Mouse (Mus musculus): ENCODE measurements at regions not wholly inside any gene's neighbourhood (a gene's known extent, or its start where the extent isn't known, plus 50 kb on each side); places are given as distances from the start of the nearest gene placed in this dataset.
"Not testable (repeated sequence)": the region's sequence is repeated elsewhere in the genome, so short reads cannot be mapped to it uniquely, and the experiment has no call there.

GRCm38 (mm10) chr12:45476881-45477280 lies 402.4 kb upstream of the Stxbp6 start:
- Histone ChIP-seq H3K4me1 (ENCODE audit: control insufficient read depth, insufficient read depth, low read length) (no peaks in the 10 kb centered on the region), H3K27me3 (replicated peaks; ENCODE audit: control insufficient read depth, insufficient read depth, low read length) (no peaks in the 10 kb centered on the region; the same call in 1 of the 2 replicates), H3K27ac (ENCODE audit: insufficient read depth, low read depth, low read length) (no peak overlapping the region), H3K4me3 (ENCODE audit: insufficient read depth, low read depth, low read length) (no peak overlapping the region), H3K36me3 (ENCODE audit: control insufficient read depth, insufficient read depth, low read length) (no peaks in the 10 kb centered on the region)
- DNase-seq: peak; percentile 3
- TF ChIP-seq POLR2A (IDR thresholded peaks at IDR 0.05; ENCODE audit: low read depth, low read length) (no peak), CTCF (conservative IDR thresholded peaks at IDR 0.05; ENCODE audit: insufficient read depth, insufficient read length, low read depth, low read length) (no peak)

GRCm38 (mm10) chr12:45468093-45468492 lies 393.6 kb upstream of the Stxbp6 start:
- 56% methylated on average over 3 of the region's 3 CpGs for WGBS

GRCm38 (mm10) chr12:45467058-45467457 lies 392.5 kb upstream of the Stxbp6 start:
- no peak overlapping the region for H3K4me3 ChIP-seq (ENCODE audit: insufficient read depth, low read depth, low read length)
- WGBS: 44% methylated on average over 2 of the region's 2 CpGs
- H3K4me1 ChIP-seq (ENCODE audit: control insufficient read depth, insufficient read depth, low read length): no peaks in the 10 kb centered on the region
- DNase-seq: no peak
- no peak overlapping the region for H3K27ac ChIP-seq (ENCODE audit: insufficient read depth, low read depth, low read length)
- no peaks in the 10 kb centered on the region for H3K27me3 ChIP-seq (replicated peaks; ENCODE audit: control insufficient read depth, insufficient read depth, low read length)
- no peaks in the 10 kb centered on the region for H3K36me3 ChIP-seq (ENCODE audit: control insufficient read depth, insufficient read depth, low read length)
- no peak for TF ChIP-seq CTCF (conservative IDR thresholded peaks at IDR 0.05; ENCODE audit: insufficient read depth, insufficient read length, low read depth, low read length)
- no peak for TF ChIP-seq POLR2A (IDR thresholded peaks at IDR 0.05; ENCODE audit: low read depth, low read length)

More at GRCm38 (mm10) chr12:45468093-45468492, 393.6 kb upstream of the Stxbp6 start:
- Histone ChIP-seq H3K27me3 (replicated peaks; ENCODE audit: control insufficient read depth, insufficient read depth, low read length) (no peaks in the 10 kb centered on the region), H3K27ac (ENCODE audit: insufficient read depth, low read depth, low read length) (no peak overlapping the region), H3K4me3 (ENCODE audit: insufficient read depth, low read depth, low read length) (no peak overlapping the region), H3K36me3 (ENCODE audit: control insufficient read depth, insufficient read depth, low read length) (no peaks in the 10 kb centered on the region), H3K4me1 (ENCODE audit: control insufficient read depth, insufficient read depth, low read length) (no peaks in the 10 kb centered on the region)
- no peak for TF ChIP-seq CTCF (conservative IDR thresholded peaks at IDR 0.05; ENCODE audit: insufficient read depth, insufficient read length, low read depth, low read length)
- TF ChIP-seq POLR2A (IDR thresholded peaks at IDR 0.05; ENCODE audit: low read depth, low read length): no peak
- no peak for DNase-seq

- H3K27ac ChIP-seq (ENCODE audit: insufficient read depth, low read depth, low read length): no peak overlapping the region
- H3K4me1 ChIP-seq (ENCODE audit: control insufficient read depth, insufficient read depth, low read length): no peaks in the 10 kb centered on the region
- 75% methylated on average over 3 of the region's 3 CpGs for WGBS
- H3K4me3 ChIP-seq (ENCODE audit: insufficient read depth, low read depth, low read length): no peak overlapping the region
- DNase-seq: peak; percentile 15
- TF ChIP-seq POLR2A (IDR thresholded peaks at IDR 0.05; ENCODE audit: low read depth, low read length): no peak
- peak; percentile 55; the same call in 1 of the 2 replicates for TF ChIP-seq CTCF (conservative IDR thresholded peaks at IDR 0.05; ENCODE audit: insufficient read depth, insufficient read length, low read depth, low read length)
- H3K27me3 ChIP-seq (replicated peaks; ENCODE audit: control insufficient read depth, insufficient read depth, low read length): no peaks in the 10 kb centered on the region
- no peaks in the 10 kb centered on the region for H3K36me3 ChIP-seq (ENCODE audit: control insufficient read depth, insufficient read depth, low read length)
Observed at GRCm38 (mm10) chr12:45466066-45466465, 391.6 kb upstream of the Stxbp6 start.

GRCm38 (mm10) chr12:45464952-45465351 lies 390.4 kb upstream of the Stxbp6 start:
- Histone ChIP-seq H3K36me3 (ENCODE audit: control insufficient read depth, insufficient read depth, low read length) (no peaks in the 10 kb centered on the region), H3K4me3 (ENCODE audit: insufficient read depth, low read depth, low read length) (no peak overlapping the region), H3K27ac (ENCODE audit: insufficient read depth, low read depth, low read length) (no peak overlapping the region), H3K4me1 (ENCODE audit: control insufficient read depth, insufficient read depth, low read length) (no peaks in the 10 kb centered on the region), H3K27me3 (replicated peaks; ENCODE audit: control insufficient read depth, insufficient read depth, low read length) (no peaks in the 10 kb centered on the region)
- DNase-seq: no peak
- TF ChIP-seq CTCF (conservative IDR thresholded peaks at IDR 0.05; ENCODE audit: insufficient read depth, insufficient read length, low read depth, low read length) (no peak), POLR2A (IDR thresholded peaks at IDR 0.05; ENCODE audit: low read depth, low read length) (no peak)
- WGBS: 68% methylated on average over 2 of the region's 2 CpGs

- H3K4me3 ChIP-seq (ENCODE audit: insufficient read depth, low read depth, low read length); H3K27me3 ChIP-seq (replicated peaks; ENCODE audit: control insufficient read depth, insufficient read depth, low read length); H3K36me3 ChIP-seq (ENCODE audit: control insufficient read depth, insufficient read depth, low read length); H3K27ac ChIP-seq (ENCODE audit: insufficient read depth, low read depth, low read length); H3K4me1 ChIP-seq (ENCODE audit: control insufficient read depth, insufficient read depth, low read length): not testable (repeated sequence)
- peak; percentile 78 for DNase-seq
- WGBS: 29% methylated on average over 8 of the region's 8 CpGs
Observed at GRCm38 (mm10) chr12:45458746-45459145, 384.2 kb upstream of the Stxbp6 start.

- peak; percentile 48 for TF ChIP-seq CTCF (conservative IDR thresholded peaks at IDR 0.05; ENCODE audit: insufficient read depth, insufficient read length, low read depth, low read length)
- TF ChIP-seq POLR2A (IDR thresholded peaks at IDR 0.05; ENCODE audit: low read depth, low read length): no peak
- Histone ChIP-seq H3K27me3 (replicated peaks; ENCODE audit: control insufficient read depth, insufficient read depth, low read length) (no peaks in the 10 kb centered on the region), H3K36me3 (ENCODE audit: control insufficient read depth, insufficient read depth, low read length) (no peaks in the 10 kb centered on the region), H3K4me3 (ENCODE audit: insufficient read depth, low read depth, low read length) (no peak overlapping the region), H3K27ac (ENCODE audit: insufficient read depth, low read depth, low read length) (no peak overlapping the region), H3K4me1 (ENCODE audit: control insufficient read depth, insufficient read depth, low read length) (no peaks in the 10 kb centered on the region)
- peak; percentile 61 for DNase-seq
- WGBS: 58% methylated on average over 8 of the region's 8 CpGs
Observed at GRCm38 (mm10) chr12:45443512-45444190, 369.1 kb upstream of the Stxbp6 start.
